Mouse (Mus musculus) ovary, postnatal 10 days (tissue): ENCODE data around the gene Mrps11.
A peak's percentile ranks its signal among the peaks of the same experiment; 100 is the strongest.

ENCODE experiments used
- DNase-seq: peaks from one replicate; pipeline ENCODE4 v3.0.0; 2022; ENCODE audit warnings: low spot score

Mrps11 gene

DNA sequence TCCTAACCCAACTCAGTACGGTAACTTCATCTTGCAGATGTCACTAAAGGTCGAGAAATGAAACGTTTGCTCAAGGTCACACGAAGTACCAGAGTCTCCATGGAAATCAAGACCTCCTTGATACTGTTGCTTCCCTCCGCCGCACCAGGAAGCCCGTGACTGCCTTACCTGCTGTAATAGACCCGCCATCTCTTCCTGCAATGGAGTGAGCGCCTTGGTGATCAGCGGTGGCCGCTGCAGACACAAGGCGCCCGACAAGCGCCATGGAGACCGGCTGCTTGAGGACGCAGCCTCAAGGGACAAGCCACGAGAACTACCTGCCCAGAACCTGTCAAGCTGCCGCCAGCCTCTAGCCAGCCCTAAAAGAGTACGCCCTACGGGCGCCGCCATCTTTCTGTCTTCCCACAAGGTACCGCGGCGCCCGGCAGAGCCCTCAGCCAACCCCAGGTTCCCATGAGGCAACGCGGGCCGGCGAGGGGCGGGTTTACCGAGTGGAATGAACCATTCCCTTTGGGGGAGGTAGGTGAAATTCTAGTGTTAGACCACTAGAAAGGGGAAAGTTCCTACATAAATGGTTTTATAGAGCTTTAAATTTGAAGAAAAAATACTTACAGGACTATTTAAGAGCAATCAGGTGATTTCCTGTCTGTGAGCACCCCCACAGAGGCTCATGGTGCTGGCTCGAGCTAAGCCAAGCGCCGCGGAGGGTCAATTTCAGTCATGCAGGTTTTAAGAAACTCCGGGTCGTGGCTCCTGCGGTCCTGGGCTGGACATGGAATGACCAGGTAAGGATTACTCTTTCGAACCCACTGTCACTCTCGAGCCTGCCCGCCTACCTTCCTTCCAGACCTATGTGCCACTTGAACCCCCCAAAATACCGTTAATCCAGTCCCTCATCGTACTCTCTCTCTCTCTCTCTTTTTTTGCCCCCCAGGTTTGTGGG lies at the start of gene Mrps11, which contains the start of gene Mrpl46:
Gene Mrps11 (plus strand): TSS at position 481 of the 943 bp plus-strand sequence.
Gene Mrpl46 (minus strand): TSS at position 893 of the 943 bp plus-strand sequence.
- peak; percentile 69 for DNase-seq

DNA sequence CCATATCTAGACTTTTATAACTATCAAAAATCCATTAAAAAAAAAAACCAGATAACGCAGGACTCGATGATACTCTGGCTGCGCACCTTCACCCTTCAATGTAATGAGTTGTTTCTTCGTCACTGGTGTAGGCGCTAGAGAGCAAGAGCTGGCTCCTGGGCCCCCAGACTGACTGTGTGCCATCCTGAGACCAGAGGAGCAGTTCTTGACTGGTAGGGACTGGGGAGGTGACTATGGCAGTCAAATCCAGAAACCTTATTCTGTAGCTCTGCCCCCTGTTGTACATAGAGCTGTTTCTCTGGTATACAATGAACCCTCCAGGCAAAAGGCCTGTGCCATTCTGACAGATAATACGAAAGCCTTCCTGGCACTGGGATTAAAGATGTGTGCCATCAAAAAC lies 45.7 kb upstream of the Mrps11 start:
- no peak for DNase-seq

DNA sequence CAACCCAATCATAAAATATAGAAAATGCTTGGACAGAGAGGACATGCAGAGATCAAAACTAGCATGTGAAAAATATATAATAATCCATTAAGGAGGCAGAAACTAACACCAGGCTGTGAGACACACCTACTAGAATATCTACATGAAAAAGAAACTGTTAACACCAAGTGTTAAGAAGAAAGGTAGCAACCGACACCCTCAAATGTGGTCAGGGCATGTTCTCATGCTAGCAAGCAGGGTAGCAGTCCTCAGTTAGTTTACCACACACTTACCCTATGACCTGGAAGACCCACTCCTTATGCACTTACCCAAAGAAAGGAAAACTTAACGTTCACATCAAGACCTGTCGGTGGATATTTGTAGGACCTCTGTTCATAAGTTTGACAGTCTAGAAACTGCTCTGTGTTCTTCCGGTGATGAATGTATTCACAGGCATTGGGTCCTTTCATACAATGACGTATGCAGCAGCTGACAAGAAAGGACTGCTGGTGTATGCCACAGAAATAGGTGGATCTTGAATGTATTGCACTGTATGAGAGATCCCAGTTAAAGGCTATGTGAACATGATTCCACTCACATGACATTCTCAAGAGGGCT lies 45.2 kb upstream of the Mrps11 start, which contains the start of gene Ntrk3:
Gene Ntrk3 (minus strand): TSS at position 399 of the 597 bp plus-strand sequence.
- DNase-seq: no peak

DNA sequence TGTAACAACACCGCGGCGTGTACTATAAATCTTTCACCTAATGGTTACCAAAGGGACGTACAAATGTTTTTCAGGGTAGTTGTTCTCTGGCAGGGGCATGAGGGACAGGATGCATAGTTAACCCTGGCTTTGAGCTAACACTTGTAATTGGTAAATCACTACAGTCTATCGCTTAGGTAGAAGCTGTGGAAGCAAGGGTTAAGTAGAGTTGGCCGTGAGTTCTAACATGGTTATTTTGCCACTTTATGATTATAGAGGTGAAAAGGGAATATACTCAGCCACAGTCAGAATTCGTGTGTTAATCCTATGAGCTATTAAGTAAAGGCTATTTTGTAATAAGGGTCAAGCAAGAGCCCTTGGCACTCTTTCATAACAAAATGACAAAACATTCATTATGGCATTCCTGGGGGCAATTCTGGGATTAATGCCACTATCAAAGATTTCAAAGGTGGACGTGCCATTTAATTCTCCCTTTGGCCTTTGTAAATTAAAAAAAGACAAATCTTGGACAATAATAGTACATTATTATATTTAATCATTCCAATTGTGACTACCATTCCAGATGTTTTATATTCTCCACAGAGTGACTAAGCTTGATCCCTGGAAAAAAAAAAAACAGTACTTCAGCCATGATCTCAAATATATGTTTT lies 43.4 kb upstream of the Mrps11 start:
- no peak for DNase-seq

DNA sequence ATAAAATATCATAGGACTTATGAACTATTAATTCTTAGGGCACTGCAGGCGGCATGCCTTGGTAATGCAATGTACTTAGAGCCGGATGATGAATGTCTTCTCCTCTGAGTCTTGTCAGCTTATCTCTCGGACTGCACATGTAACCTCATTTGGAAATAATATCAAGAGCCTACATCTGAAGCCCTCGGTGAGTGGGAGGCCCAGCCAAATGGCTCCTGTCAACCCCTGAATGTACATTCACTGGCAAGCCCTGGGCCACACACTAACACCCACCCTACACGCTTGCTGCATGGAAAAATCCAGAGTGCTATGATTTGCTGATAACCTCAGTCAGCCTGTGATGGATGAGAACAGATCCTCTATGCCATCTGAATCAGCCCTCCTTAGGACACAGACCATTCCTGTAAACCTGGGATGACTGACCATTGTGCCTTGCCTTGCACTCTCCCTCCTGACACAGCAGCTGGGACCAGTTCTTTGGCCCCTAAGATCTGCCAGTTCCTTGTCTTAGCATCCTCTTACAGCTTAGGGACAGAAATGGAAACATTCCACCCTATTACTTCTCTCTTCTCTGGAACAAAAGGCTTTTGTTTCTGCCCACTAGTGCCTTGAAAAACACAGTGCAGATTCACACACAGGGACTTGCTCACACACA lies 39.1 kb upstream of the Mrps11 start:
- DNase-seq: no peak

DNA sequence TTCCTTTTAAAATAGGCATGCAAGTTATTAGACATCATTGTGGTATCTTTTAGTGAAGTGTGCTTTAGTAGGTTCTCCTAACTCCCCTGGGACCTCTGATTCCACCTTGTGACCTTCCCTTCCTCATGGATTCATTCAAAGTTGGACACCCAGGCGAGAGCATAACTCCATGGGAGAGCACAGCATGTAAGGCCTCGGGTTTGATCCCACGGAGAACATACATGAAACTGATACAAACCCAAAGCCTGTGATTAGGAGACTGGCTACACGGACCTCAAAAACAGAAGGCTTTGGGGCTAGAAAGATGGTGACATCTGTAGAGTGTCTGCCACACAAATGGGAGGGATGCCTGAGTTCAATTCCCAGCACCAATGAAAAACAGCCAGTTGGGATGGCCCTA lies 30.0 kb upstream of the Mrps11 start:
- no peak for DNase-seq

DNA sequence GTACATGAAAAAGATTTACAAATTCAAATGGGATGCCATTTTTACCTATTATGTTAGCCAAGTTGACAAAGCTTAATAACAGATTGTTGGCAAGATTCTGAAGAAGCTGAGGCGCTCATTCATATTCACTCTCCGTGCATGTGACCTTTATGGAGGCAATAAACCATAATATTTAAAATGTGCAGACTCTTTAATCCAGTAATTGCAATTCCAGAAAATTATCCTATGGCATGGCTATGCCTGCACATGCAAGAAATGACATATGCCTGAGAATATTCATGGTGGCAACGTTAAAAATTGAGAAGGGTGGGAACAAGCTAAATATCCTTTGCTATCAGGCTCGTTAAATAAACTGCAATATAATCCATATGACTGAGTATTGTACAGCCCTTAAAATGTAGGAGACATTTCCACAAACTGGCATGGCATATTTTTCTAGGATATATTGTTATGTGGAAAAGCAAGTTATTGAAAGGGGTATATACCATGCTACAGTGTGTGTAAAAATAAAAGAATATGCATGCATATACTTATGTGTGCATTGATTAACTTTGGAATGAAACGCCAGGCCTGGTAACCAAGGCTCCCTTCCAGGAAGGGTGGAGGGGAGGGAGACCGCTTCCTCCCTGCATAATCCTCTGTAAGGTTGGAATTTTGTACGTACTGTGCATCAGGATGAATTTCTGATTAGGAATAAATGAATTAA lies 29.0 kb upstream of the Mrps11 start:
- no peak for DNase-seq

DNA sequence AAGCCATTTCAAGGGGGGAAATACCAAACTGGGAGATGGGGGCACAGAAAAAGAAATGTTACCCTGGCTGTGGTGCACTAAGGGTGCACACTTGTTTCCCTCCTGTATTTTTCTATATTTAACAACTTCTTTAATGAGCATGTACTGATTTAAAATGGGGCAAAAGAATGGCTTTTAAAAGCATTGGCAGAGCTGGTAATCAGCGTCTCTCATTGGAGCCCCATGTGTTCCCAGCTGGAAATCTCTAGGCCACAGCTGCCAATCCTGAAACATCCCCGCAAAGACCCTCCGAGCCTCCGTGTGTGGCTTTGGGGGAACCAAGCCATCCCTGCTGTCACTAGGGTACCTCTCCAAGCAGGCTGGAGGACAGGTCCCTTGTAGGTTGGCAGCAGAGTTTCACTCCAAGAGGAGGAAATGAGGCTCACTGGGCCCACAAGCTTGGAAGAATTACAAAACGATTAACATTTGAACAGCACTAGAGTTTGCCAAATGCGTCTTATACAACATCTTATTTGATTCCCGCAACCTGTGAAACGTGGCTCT lies 28.4 kb upstream of the Mrps11 start:
- DNase-seq: no peak

DNA sequence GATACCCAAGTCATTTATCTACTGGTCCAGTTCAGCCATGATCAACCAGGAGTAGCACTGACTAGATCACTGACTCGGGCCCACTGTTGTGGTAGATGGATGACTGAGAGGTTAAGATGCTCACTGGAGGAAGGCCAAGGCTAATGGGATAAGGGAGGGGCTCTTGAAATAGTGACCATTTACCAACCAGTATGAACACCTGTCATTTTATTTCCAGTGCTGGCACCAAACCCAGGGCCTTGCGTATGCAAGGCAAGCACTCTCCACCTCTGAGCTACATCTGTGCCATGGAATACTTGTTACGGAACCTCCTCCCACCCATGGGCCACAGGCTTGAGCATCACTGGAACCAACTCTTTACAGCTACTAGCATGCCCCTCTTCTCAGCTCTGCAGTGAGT lies 19.1 kb upstream of the Mrps11 start:
- DNase-seq: no peak

DNA sequence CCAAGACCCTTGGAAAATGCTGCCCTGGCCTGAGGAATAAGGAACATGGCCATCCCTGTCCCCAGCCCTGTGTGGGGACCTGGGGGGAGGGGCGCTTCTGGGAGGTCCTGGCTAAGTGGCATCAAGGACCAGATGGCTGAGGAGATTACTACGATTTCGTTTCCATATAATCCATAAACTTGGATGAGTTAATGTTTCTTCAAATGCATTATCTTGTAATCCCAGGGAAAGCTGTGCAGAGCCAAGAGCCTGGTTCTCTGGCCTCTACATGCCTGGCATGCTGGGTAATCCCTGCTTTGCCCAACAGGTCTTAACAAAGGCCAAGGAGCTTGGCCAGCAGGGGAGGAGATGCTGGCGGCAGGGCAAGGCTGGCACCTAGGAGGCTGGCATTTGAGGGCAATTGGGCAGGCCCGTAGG lies 17.7 kb upstream of the Mrps11 start:
- DNase-seq: no peak

DNA sequence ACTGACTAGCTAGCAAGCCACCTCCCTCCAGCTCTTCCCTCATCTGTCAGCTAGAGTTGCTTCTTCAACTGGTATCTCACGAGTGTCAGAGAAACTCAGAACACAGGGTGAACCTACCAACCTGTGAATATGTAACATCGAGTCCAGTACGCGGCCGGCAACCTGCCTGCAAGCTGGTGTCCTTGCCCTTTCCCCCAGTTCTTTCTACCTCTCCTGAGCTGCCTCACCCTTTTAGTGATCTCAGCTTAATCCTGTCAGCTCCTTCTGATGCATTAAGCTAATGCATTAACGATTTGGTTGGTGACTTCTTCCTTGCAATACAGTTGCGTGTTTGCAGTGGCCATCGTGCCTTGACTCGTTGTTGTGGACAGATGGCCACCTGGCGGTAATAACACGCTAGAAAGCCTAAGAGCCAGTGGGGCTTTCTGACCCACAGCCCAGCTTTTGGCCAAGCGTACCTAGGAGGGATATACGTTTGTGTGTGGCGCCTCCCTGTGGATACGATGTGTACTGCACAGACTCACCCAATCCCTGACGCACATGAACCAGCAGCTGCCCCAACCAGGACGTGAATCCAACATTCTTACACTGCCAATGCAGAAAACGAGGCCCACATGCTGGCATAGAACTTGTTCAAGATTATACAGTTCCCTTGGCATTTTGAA lies 16.8 kb upstream of the Mrps11 start:
- DNase-seq: peak; percentile 53

DNA sequence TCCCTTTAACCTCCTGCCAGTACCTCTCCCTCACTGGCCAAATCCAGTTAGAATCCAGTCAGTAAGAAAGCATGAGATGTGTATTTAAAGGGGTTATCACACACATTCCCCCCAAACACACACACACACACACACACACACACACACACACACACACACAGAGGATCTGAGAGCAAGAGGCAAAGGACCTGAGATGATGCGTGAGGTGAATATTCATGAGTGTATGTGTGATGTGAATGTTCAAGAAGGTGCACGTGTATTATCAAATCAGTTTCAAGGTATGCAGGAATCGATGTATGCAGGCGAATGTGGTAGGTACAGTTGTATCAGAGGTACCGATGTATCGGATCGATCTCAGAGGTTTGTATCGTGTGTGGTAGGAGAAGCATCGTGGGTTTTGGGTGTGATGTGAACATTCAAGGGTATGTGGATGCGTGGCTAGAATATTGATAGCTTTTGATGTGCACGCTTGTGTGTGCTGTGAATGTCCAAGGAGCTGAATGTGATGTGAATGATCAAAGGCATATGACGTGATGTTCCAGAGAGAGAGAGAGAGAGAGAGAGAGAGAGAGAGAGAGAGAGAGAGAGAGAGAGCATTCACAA lies 14.9 kb upstream of the Mrps11 start:
- DNase-seq: no peak

DNA sequence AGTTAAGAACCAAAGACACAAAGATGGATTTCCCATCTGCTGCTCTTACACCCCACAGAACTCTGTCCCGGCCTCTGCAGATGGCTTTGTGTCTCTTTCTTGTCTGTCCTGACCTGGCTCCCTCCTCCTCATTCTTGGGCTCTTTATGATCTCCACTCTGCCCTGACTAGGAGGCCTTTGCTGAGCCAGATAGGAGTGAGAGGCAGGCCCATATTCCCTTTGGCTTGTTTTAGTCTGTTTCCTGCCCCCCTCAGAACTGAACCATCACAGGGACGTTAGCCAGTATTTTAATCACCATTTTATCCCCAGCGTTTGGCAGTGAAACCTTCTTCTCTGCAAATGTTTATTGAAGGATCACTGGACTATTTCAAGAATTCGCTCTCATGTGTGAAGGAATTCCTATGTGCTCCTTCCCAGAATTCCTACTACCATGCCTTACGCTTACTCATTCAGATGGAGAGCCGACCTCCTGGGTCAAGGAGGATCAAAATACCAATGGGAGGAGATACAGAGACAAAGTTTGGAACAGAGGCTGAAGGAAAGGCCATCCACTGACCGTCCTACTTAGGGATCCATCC lies 13.8 kb upstream of the Mrps11 start:
- DNase-seq: no peak

DNA sequence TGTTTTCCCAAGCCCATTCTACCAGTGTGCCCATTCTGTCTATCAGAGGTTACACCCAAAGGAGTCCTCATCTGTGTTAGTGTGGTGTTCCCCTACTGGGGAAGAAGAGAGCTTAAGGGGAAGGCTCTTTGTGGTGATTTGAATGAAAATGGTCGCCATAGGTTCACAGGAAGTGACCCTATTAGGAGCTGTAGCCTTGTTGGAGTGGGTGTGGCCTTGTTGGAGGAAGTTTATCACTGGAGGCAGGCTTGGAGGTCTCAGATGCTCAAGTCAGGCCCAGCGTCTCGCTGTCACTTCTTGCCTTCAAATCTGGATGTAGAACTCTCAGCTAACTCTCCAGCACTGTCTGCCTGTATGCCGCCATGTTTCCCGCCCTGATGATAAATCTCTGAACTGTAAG lies 12.0 kb upstream of the Mrps11 start:
- no peak for DNase-seq

DNA sequence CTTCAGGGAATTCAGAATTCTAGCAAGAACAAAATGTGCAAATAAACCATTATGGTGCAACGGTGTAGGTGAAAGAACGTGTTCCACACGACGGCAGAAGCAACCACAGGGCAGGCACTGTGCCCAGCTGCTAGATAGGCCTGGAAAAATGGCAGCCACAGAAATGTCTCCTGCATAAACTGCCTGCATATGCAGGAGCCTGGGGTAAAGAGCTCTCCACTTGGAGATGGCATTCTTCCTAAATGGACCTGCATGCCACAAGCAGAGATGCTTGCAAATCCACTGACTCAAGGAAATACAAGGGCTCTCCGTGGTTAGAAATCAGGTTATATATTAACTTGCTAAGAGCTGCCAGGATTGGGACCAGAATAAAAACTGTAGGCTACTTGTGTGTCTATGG lies 4.2 kb upstream of the Mrps11 start:
- no peak for DNase-seq

DNA sequence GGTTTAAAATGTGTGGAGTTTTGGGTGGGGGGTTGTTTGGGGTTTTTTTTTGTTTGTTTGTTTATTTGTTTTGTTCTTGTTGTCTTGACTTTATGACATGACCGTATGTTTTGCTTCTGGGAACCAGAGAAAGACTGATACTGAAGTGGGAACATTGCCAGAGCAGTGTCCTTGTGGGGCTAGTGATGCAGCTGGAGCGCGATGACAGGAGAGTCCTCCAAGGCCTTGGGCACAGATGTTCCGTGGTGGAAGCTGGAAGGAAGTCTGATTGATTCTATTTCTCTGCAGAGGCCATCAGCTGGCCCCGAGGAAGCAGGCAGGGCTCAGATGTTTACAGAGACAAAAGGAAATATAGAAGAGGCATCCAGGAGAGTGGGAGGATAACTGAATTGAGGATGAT lies 3.0 kb downstream of the Mrps11 start:
- no peak for DNase-seq

DNA sequence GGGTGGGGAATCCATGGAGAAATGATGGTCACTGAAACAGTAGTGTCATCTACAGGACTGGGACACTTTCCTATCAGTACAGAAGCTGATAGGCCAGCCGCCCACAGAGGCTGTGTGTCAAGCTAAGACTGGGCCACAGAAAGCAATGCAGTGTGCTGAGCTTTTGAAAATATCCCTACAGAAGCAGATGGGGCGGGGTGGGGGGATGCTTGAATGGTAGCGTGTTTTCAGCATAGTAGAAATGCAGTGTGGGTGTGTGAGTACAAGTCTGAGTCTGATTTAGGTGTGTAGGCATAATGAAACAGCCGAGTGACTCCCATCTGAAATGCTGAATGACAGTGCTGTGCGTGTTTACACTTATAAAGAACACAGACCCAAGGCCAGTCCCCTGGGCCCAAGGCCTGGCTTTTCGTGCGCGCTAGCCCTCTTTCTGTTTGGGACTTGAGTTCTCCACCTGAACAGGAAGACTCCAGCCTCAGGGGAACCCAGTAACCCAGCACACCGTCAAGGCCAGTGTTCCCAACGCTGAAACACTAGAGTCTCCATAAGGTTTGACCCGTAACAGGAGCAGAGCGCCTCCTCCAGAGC lies 5.0 kb downstream of the Mrps11 start:
- DNase-seq: no peak

DNA sequence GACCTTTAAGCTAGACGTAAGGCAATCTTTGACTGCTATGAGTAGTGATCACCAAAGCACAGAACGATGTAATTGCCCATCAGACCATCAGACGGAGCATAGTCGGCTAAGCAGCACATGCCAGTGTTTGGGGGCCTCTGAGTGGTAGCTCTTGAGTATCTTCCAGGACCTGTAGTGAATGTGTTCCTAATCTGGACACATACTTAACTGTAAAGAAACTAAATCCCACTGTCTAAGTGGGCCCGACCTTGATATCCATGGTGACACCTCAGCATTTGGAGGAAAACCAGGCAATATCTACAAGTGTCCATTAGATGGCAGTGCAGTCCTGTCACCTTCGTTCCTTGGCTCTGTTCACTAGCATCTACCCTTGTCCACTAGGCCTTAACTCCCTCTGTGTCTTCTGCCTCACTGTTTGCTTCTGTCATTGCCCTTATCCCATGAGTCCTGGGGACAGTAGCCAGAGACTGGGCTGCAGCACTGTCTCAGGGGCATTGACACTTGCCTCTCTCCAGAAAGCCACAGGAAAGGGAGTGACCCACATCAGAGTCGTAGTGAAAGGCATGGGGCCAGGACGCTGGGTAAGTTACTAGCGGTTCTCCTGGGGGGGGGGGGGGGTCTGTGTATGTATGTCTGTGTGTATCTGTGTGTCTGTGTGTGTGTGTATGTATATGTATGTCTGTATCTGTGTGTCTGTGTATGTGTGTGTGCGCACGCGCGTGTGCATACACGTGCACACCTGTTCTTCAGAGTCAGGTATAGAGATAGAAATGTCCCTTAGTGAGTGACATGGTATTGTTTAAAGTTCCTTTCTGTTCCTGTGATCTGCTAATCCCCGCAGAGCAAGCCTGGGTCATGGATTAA lies 8.7 kb downstream of the Mrps11 start:
- no peak for DNase-seq
